Mouse (Mus musculus): ENCODE measurements around the gene Bsph2.
A peak's percentile ranks its signal among the peaks of the same experiment; 100 is the strongest.

The Bsph2 gene

GRCm38 (mm10) chr7:13570967-13571366 lies at the start of gene Bsph2:
TSS of gene Bsph2 (minus strand) at chr7:13571067.
- DNase-seq (ENCODE audit: low read depth, low spot score): no peak

- peak; percentile 64 for DNase-seq (ENCODE audit: low read depth, low spot score)
Measured at GRCm38 (mm10) chr7:13511539-13511938, 59.3 kb downstream of the Bsph2 start.

Data from CD4-positive, CD25-positive, alpha-beta regulatory T cell, adult 2 months (primary cell).